Mouse (Mus musculus) liver, postnatal 0 days (tissue): ENCODE measurements at regions not wholly inside any gene's neighbourhood (a gene's known extent, or its start where the extent isn't known, plus 50 kb on each side); places are given as distances from the start of the nearest gene placed in this dataset.

Experiments
- CTCF ChIP-seq: sonication (generic); IDR thresholded peaks from 2 replicates; pipeline ENCODE4 v1.5.1; 2016; ENCODE audit warnings: antibody characterized with exemption, low read depth
- EP300 ChIP-seq: IDR thresholded peaks from 2 replicates; pipeline ENCODE4 v1.6.1; 2016; ENCODE audit warnings: antibody characterized with exemption, low read depth, mild to moderate bottlenecking

DNA sequence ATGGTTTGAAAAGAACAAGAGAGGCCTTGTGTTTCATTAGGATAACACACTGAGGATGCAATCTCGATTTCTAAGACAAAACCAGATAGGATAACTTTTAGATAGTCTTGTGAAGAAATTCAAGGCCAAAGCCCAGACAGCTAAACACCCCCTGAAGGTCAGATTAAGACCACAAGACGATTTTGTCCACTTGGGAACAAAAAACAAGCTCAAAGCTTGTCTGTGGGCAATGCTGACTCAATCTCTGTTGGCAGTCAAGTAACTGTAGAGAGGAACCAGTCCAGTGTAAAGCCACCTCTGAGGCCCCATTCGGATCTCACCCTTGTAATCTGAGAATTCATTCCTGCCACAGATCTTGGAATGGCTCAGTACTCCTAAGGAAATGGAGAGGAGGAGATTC, 75.7 kb upstream of the Slc39a10 start:
- TF ChIP-seq CTCF (no peak), EP300 (no peak)
